Mouse (Mus musculus) myocyte (in vitro differentiated cells): ENCODE data around the gene Fam198b.
"Not testable (repeated sequence)": the region's sequence is repeated elsewhere in the genome, so short reads cannot be mapped to it uniquely, and the experiment has no call there.

ENCODE experiments used
- E2F4 ChIP-seq: IDR thresholded peaks from one replicate; pipeline ENCODE4 v1.6.1; 2011; ENCODE audit warnings: mild to moderate bottlenecking, control low read depth, moderate library complexity; ENCODE audit not compliant: insufficient read depth
- MYOD1 ChIP-seq, 3 experiments: IDR thresholded peaks; one replicate each; pipeline ENCODE4 v1.6.1; 2011; ENCODE audit warnings: control low read depth in 2 of 3, low read depth in 2 of 3, mild to moderate bottlenecking in 2 of 3, moderate library complexity in 1 of 3; ENCODE audit not compliant: insufficient read length in 2 of 3, control insufficient read depth in 1 of 3
- POLR2A ChIP-seq: IDR thresholded peaks from one replicate; pipeline ENCODE4 v1.6.1; 2011; ENCODE audit warnings: low read depth, mild to moderate bottlenecking, control low read depth, moderate library complexity; ENCODE audit not compliant: insufficient read length
- TCF12 ChIP-seq: IDR thresholded peaks from one replicate; pipeline ENCODE4 v1.6.1; 2011; ENCODE audit warnings: mild to moderate bottlenecking, control low read depth; ENCODE audit not compliant: poor library complexity, insufficient read depth, severe bottlenecking
- USF1 ChIP-seq: IDR thresholded peaks from one replicate; pipeline ENCODE4 v1.6.1; 2011; ENCODE audit warnings: low read depth, mild to moderate bottlenecking, control low read depth, moderate library complexity

- not testable (repeated sequence) for TF ChIP-seq TCF12; MYOD1 (IDR thresholded peaks at IDR 0.05; ENCODE audit: control insufficient read depth in 1 of 3, insufficient read length in 2 of 3, low read depth in 2 of 3); USF1; POLR2A; E2F4
These were observed 85.2 kb downstream of the Fam198b start for GRCm38 (mm10) chr3:79969536-79969935.
